Mouse (Mus musculus) limb, embryonic 14.5 days (tissue): ENCODE measurements around the gene Srsy. TPM values are rescaled to one million over a fixed set of nuclear protein-coding genes. Genes with fewer than 3 reads are reported as not detected.
"Not testable (repeated sequence)": the region's sequence is repeated elsewhere in the genome, so short reads cannot be mapped to it uniquely, and the experiment has no call there.

Experiments
- ATAC-seq: fragments of 200-750 bp; cut with Nextera tagmentation; 2 replicates; pipeline ENCODE4 v1.8.0; 2017; ENCODE audit warnings: low read depth, moderate number of reproducible peaks, moderate TSS enrichment; ENCODE audit not compliant: low FRiP score
- DNase-seq: peaks from one replicate; pipeline ENCODE4 v3.0.0-alpha.2; 2015; ENCODE audit warnings: low spot score
- H3K27ac ChIP-seq: fragments of 300-500 bp; sonication (generic); replicated peaks from 2 replicates; pipeline ENCODE4 v1.5.1; 2014; ENCODE audit warnings: low read depth, mild to moderate bottlenecking, low read length, moderate library complexity, mixed read lengths
- H3K27me3 ChIP-seq: fragments of 300-500 bp; sonication (generic); 2 replicates; pipeline ENCODE4 v1.6.1; 2014; ENCODE audit warnings: low read length, mixed read lengths; ENCODE audit not compliant: control insufficient read depth, insufficient read depth
- H3K36me3 ChIP-seq: fragments of 300-500 bp; sonication (generic); 2 replicates; pipeline ENCODE4 v1.6.1; 2014; ENCODE audit warnings: mild to moderate bottlenecking, low read length, moderate library complexity, mixed read lengths; ENCODE audit not compliant: control insufficient read depth, insufficient read depth
- H3K4me1 ChIP-seq: fragments of 300-500 bp; sonication (generic); 2 replicates; pipeline ENCODE4 v1.6.1; 2014; ENCODE audit warnings: antibody characterized with exemption, low read length, mixed read lengths; ENCODE audit not compliant: control insufficient read depth, insufficient read depth
- H3K4me2 ChIP-seq: fragments of 300-500 bp; sonication (generic); replicated peaks from 2 replicates; pipeline ENCODE4 v1.6.1; 2014; ENCODE audit warnings: low read depth, mild to moderate bottlenecking, low read length, moderate library complexity; ENCODE audit not compliant: severe bottlenecking
- H3K4me3 ChIP-seq: fragments of 300-500 bp; sonication (generic); replicated peaks from 2 replicates; pipeline ENCODE4 v1.5.1; 2014; ENCODE audit warnings: low read length
- H3K9ac ChIP-seq: fragments of 300-500 bp; sonication (generic); 2 replicates; pipeline ENCODE4 v1.6.1; 2014; ENCODE audit warnings: mild to moderate bottlenecking, low read depth, low read length, moderate library complexity; ENCODE audit not compliant: severe bottlenecking
- H3K9me3 ChIP-seq: fragments of 300-500 bp; sonication (generic); 2 replicates; pipeline ENCODE4 v1.6.1; 2016; ENCODE audit warnings: low read length; ENCODE audit not compliant: control insufficient read depth
- WGBS: fragments of 180-500 bp; shearing (Covaris S2); extraction: QIAGEN DNeasy Blood & Tissue Kit; methylation state at CpG from one replicate; pipeline ENCODE4 v1.1.7; 2014; 5-methylcytosine and 5-hydroxymethylcytosine counted together
- polyA plus RNA-seq, 2 experiments: library from polyadenylated mRNA; depleted of rRNA in 1 of 2; stranded (reverse) in 1 of 2; unstranded in 1 of 2; fragments of >200 nt; fragmentation: Nextera tagmentation in 1 of 2; extraction: Ambion mirVana in 1 of 2; gene quantifications; 2 replicates each; pipeline versions ENCODE4 v1.2.1 to v1.2.3; 2012 to 2014

The Srsy gene
- not detected in 2 replicates for polyA plus RNA-seq (2012; rRNA removed)
- polyA plus RNA-seq (2014; fragmentation: Nextera tagmentation; extraction: Ambion mirVana) = not detected in 2 replicates

DNA sequence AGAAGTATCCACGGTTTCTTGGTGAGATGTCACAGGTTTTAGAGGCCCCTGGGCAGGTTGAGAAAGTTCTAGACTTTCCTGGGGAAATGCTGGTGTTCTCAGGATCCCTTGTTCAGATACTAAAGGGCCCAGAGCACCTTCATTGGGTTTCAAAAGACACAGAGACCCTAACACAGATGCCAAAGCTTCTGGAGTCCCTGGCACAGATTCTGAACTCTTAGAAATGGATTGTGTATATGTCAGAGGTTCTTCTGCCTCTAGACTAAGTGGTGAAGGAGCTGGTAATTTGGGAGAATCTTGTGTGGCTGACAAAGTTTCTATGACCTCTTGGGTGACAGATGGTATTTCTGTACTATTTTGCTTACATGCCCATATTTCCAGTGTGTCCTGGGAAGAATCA lies at the start of gene Srsy:
Gene Srsy (minus strand): TSS at position 101 of the 400 bp plus-strand sequence.
- H3K27me3 ChIP-seq, ATAC-seq, H3K27ac ChIP-seq, H3K9ac ChIP-seq, H3K36me3 ChIP-seq, H3K4me2 ChIP-seq, H3K9me3 ChIP-seq, H3K4me1 ChIP-seq, DNase-seq, H3K4me3 ChIP-seq: not testable (repeated sequence)
- WGBS = no CpG with 5 or more reads among the region's 1 CpGs

Other genes with a start within 250 kb of the Srsy start
- gene Gm21904, start 91.1 kb downstream of the Srsy start, polyA plus RNA-seq (2012; rRNA removed) = not detected in 2 replicates
- not detected in 2 replicates for gene Gm21904, start 91.1 kb downstream of the Srsy start, polyA plus RNA-seq (2014; fragmentation: Nextera tagmentation; extraction: Ambion mirVana)
- gene Gm20772, start 62.6 kb downstream of the Srsy start, polyA plus RNA-seq (2012; rRNA removed) = not detected in 2 replicates
- not detected in 2 replicates for gene Gm20772, start 62.6 kb downstream of the Srsy start, polyA plus RNA-seq (2014; fragmentation: Nextera tagmentation; extraction: Ambion mirVana)
- not detected in 2 replicates for gene Gm20831, start 62.6 kb downstream of the Srsy start, polyA plus RNA-seq (2012; rRNA removed)
- not detected in 2 replicates for gene Gm20831, start 62.6 kb downstream of the Srsy start, polyA plus RNA-seq (2014; fragmentation: Nextera tagmentation; extraction: Ambion mirVana)
- not detected in 2 replicates for gene Gm21764, start 124.5 kb upstream of the Srsy start, polyA plus RNA-seq (2012; rRNA removed)
- not detected in 2 replicates for gene Gm21764, start 124.5 kb upstream of the Srsy start, polyA plus RNA-seq (2014; fragmentation: Nextera tagmentation; extraction: Ambion mirVana)
- not detected in 2 replicates for gene Ssty1, start 151.8 kb upstream of the Srsy start, polyA plus RNA-seq (2012; rRNA removed)
- not detected in 2 replicates for gene Ssty1, start 151.8 kb upstream of the Srsy start, polyA plus RNA-seq (2014; fragmentation: Nextera tagmentation; extraction: Ambion mirVana)